14 mouse cellular contexts compared by ENCODE assay signal in the genomic region with DNA sequence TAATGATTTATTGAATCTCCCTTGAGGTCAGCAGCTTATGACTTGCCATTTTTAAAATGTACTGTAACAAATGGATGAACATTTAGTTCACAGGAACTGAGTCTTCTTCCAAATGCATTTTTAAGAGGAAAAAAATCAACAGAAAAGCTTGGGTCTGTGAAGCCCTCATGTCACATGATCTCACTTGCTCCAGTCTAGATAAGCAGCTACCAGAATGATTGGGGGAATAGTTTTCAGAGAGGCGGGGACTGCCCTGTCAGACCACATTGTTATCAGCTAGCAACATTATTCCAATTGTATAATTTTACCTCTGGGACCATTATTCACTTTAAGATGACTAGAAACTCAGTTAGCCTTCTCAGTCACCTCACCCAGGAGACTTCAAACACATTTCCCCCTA.
"Had no signal": no experiment of that assay in that cellular context is flagged by ENCODE, and none has a peak within 500 bp of the region (broad histone marks: within the 10 kb centered on the region; RNA-seq: fewer than 3 reads in every experiment).

No protein-coding gene starts in this region.

- DNase-seq: kidney, adult 2 months; kidney, postnatal 25 days; layer of hippocampus, adult 9-11 months; liver; liver, embryonic 13.5 days; lung, embryonic 14.5 days; right cerebral cortex, adult 18-20 months; right cerebral cortex, postnatal 14 days; right cerebral cortex, postnatal 4 days; thymus, adult 2 months; thymus, postnatal 14 days; thymus, postnatal 4 days had no signal

- ATAC-seq: lung, postnatal 0 days; midbrain, embryonic 15.5 days had no signal
